Mouse (Mus musculus) MEL (cell line): ENCODE data around the gene 5430403G16Rik. TPM values are rescaled to one million over a fixed set of nuclear protein-coding genes. Genes with fewer than 3 reads are reported as not detected.

Experiments used
- DNase-seq: peaks from one replicate; pipeline ENCODE4 v3.0.0; 2011; ENCODE audit warnings: low read depth, low spot score
- H3K27ac ChIP-seq: 2 replicates; pipeline ENCODE4 v1.5.1; 2012; ENCODE audit warnings: low read depth, mild to moderate bottlenecking, control low read depth, low read length, moderate library complexity; ENCODE audit not compliant: control insufficient read depth
- H3K27me3 ChIP-seq, 2 experiments: fragments of 150-350 bp in 1 of 2; sonication (generic) in 1 of 2; 2 replicates each; pipeline ENCODE4 v1.6.1; 2012; ENCODE audit warnings: low read length in 2 of 2, mild to moderate bottlenecking in 2 of 2, improper control_type of control experiment in 1 of 2, moderate library complexity in 1 of 2; ENCODE audit not compliant: insufficient read depth in 2 of 2, control insufficient read depth in 1 of 2
- H3K36me3 ChIP-seq, 2 experiments: 2 replicates each; pipeline ENCODE4 v1.6.1; 2012 to 2014; ENCODE audit warnings: low read length in 2 of 2, improper control_type of control experiment in 1 of 2, inconsistent platforms in 1 of 2, mild to moderate bottlenecking in 1 of 2; ENCODE audit not compliant: insufficient read depth in 2 of 2, control insufficient read depth in 1 of 2
- H3K4me1 ChIP-seq, 2 experiments: fragments of 150-350 bp in 1 of 2; sonication (generic) in 1 of 2; 2 replicates each; pipeline ENCODE4 v1.6.1; 2012; ENCODE audit warnings: low read length in 2 of 2, improper control_type of control experiment in 1 of 2, mild to moderate bottlenecking in 1 of 2; ENCODE audit not compliant: insufficient read depth in 2 of 2, control insufficient read depth in 1 of 2
- H3K4me3 ChIP-seq, 2 experiments: fragments of 150-350 bp in 1 of 2; sonication (generic) in 1 of 2; 2 replicates each; pipeline ENCODE4 v1.5.1; 2012; ENCODE audit warnings: low read depth in 2 of 2, low read length in 2 of 2, mild to moderate bottlenecking in 2 of 2, moderate library complexity in 2 of 2, control low read depth in 1 of 2, improper control_type of control experiment in 1 of 2; ENCODE audit not compliant: control insufficient read depth in 1 of 2, insufficient read depth in 1 of 2
- H3K79me2 ChIP-seq: 2 replicates; pipeline ENCODE4 v1.6.1; 2012; ENCODE audit warnings: mild to moderate bottlenecking, low read length, moderate library complexity; ENCODE audit not compliant: control insufficient read depth, poor library complexity, insufficient read depth
- H3K9ac ChIP-seq: 2 replicates; pipeline ENCODE4 v1.6.1; 2012; ENCODE audit warnings: low read depth, mild to moderate bottlenecking, control low read depth, low read length, moderate library complexity; ENCODE audit not compliant: control insufficient read depth, poor library complexity, severe bottlenecking
- H3K9me3 ChIP-seq: fragments of 150-350 bp; sonication (generic); replicated peaks from 2 replicates; pipeline ENCODE4 v1.6.1; 2012; ENCODE audit warnings: mild to moderate bottlenecking, low read length, improper control_type of control experiment, moderate library complexity; ENCODE audit not compliant: insufficient read depth
- CTCF ChIP-seq, 3 experiments: IDR thresholded peaks in 2 of 3; conservative IDR thresholded peaks in 1 of 3; 2 replicates each; pipeline ENCODE4 v1.5.1; 2011 to 2012; ENCODE audit warnings: low read length in 3 of 3, low read depth in 2 of 3, mild to moderate bottlenecking in 2 of 3, improper control_type of control experiment in 1 of 3, inconsistent platforms in 1 of 3, mixed read lengths in 1 of 3, moderate library complexity in 1 of 3; ENCODE audit not compliant: control insufficient read depth in 1 of 3, insufficient read depth in 1 of 3, poor library complexity in 1 of 3, severe bottlenecking in 1 of 3
- MYC ChIP-seq: IDR thresholded peaks from 2 replicates; pipeline ENCODE4 v1.6.1; 2011; ENCODE audit warnings: low read depth, mild to moderate bottlenecking, low read length, improper control_type of control experiment, moderate library complexity
- NRF1 ChIP-seq: IDR thresholded peaks from 2 replicates; pipeline ENCODE4 v1.6.1; 2014; ENCODE audit warnings: low read depth, mild to moderate bottlenecking, inconsistent platforms, low read length, improper control_type of control experiment, moderate library complexity; ENCODE audit not compliant: poor library complexity, insufficient read depth, severe bottlenecking
- polyA plus RNA-seq, 2 experiments: library from polyadenylated mRNA; stranded (reverse) in 1 of 2; unstranded in 1 of 2; fragments of >175 nt in 1 of 2; fragments of >200 nt in 1 of 2; gene quantifications; 2 replicates each; pipeline versions ENCODE4 v1.2.1 to v1.2.4; 2012; ENCODE audit warnings: low replicate concordance in 2 of 2, low read depth in 1 of 2; ENCODE audit not compliant: insufficient read length in 2 of 2, insufficient read depth in 1 of 2, missing spikeins in 1 of 2
- total RNA-seq: library from RNA; depleted of rRNA; stranded (reverse); fragments of 300-350 nt; gene quantifications from 2 replicates; pipeline ENCODE4 v1.2.3, GENCODE M21; 2012; rRNA removed

The 5430403G16Rik gene
- total and polyA plus RNA-seq, 3 experiments, result 1.4 to 145 (median 1.5) TPM

GRCm38 (mm10) chr5:109682921-109683320, 7.9 kb downstream of the 5430403G16Rik start:
- Histone ChIP-seq H3K27ac (no peak overlapping the region), H3K4me1 (no peaks in the 10 kb centered on the region)

More at GRCm38 (mm10) chr5:109682921-109683320, 7.9 kb downstream of the 5430403G16Rik start:
- Histone ChIP-seq H3K79me2 (no peaks in the 10 kb centered on the region), H3K4me3 (no peak overlapping the region), H3K9ac (no peak overlapping the region), H3K36me3 (no peaks in the 10 kb centered on the region), H3K9me3 (no peaks in the 10 kb centered on the region), H3K27me3 (no peaks in the 10 kb centered on the region)
- TF ChIP-seq MYC (no peak), NRF1 (no peak), CTCF (IDR thresholded peaks at IDR 0.05 in 2 of 3, conservative IDR thresholded peaks at IDR 0.05 in 1 of 3; ENCODE audit: control insufficient read depth in 1 of 3, insufficient read depth in 1 of 3, low read depth in 2 of 3, low read length in 3 of 3, poor library complexity in 1 of 3, severe bottlenecking in 1 of 3) (no peak)
- no peak for DNase-seq

Other genes starting within 250 kb of the 5430403G16Rik start
- gene Crlf2, start 132.0 kb downstream of the 5430403G16Rik start, total RNA-seq, result 9.4 and 11.1 TPM in 2 replicates
- 10 to 100 TPM in 1 of 2 experiments, not detected in 1; 14.1 TPM for gene Crlf2, start 132.0 kb downstream of the 5430403G16Rik start, polyA plus RNA-seq
- gene 4930522L14Rik, start 60.8 kb upstream of the 5430403G16Rik start, total RNA-seq, result 5.8 and 6.6 TPM in 2 replicates
- gene 4930522L14Rik, start 60.8 kb upstream of the 5430403G16Rik start, polyA plus RNA-seq, result 100 to 1,000 TPM in 1 of 2 experiments, 1 to 10 TPM in 1; 2.8 to 172 TPM
- 26.3 and 41.8 TPM in 2 replicates for gene Gm15446, start 232.4 kb upstream of the 5430403G16Rik start, total RNA-seq
- gene Gm15446, start 232.4 kb upstream of the 5430403G16Rik start, polyA plus RNA-seq, result 100 to 1,000 TPM in 1 of 2 experiments, 1 to 10 TPM in 1; 5.4 to 237 TPM